Mouse (Mus musculus) heart, adult 2 months (tissue): ENCODE data around the gene Atg2b.

ENCODE experiments used
- CTCF ChIP-seq: fragments of 200-600 bp; IDR thresholded peaks from 2 replicates; pipeline ENCODE4 v1.8.1; 2022; ENCODE audit warnings: antibody characterized with exemption, mild to moderate bottlenecking, moderate library complexity
- EP300 ChIP-seq: fragments of 200-500 bp; IDR thresholded peaks from 2 replicates; pipeline ENCODE4 v1.6.1; 2011; ENCODE audit warnings: low read depth, low read length, control low read depth; ENCODE audit not compliant: insufficient read depth
- POLR2A ChIP-seq: fragments of 200-500 bp; IDR thresholded peaks from 2 replicates; pipeline ENCODE4 v1.6.1; 2011; ENCODE audit warnings: mild to moderate bottlenecking, low read depth, low read length, control low read depth; ENCODE audit not compliant: insufficient read depth

DNA sequence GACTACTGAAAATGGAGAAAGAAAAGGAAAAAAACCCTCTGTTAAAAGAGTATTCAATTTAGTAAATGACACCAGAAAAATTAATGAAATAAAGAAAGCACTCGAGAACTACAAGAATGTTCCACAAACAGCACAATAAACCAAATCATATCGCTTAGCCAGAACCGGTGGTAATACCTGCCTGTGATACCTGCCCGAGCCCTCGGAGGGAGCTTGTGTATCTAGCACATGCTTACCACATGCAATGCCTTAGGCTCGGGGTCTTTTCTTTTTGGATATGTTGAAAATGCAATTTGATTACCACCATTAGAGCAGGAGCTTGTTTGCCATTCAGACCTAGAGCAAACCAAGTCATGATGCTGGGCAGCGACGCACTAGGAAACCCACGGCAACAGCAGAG is 48.5 kb downstream of the Atg2b start:
- no peak for TF ChIP-seq EP300
- TF ChIP-seq CTCF: peak; percentile 23; the same call in 1 of the 2 replicates
- no peak for TF ChIP-seq POLR2A
